Mouse (Mus musculus): Measurements from ENCODE around the gene Rhag.

DNA sequence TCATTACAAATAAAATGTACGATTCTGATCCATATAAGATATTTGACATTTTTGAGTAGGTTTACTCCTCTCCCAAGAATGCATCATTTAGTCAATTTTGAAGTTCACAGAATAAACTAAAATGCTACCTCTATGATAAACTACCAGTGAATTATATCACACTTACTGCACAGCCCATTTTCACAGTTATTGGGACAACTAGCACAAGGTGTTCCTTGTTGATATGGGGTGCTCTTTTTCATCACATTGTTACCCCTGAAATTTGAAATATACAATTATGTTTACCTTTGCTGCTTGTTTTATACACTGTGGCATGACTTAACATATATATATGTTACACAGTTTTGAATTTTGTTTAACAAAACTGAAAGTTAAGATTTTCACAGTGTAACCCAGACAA, 43.8 kb upstream of the Rhag start:
- no peak for TF ChIP-seq POLR2A (IDR thresholded peaks at IDR 0.05; ENCODE audit: borderline replicate concordance, extremely low read depth, low read depth, low read length)
- TF ChIP-seq CTCF (IDR thresholded peaks at IDR 0.05; ENCODE audit: insufficient read depth, low read length) = no peak

All from lung, adult 2 months (tissue).